In genomic region chr8:71558071-71558957, GRCm38 (mm10) we compare ENCODE assay signal across 8 mouse cellular contexts. TPM values are rescaled to one million over a fixed set of nuclear protein-coding genes. Genes with fewer than 3 reads are reported as not detected.
DNase-seq lines count a peak whose midpoint lies in the region; ATAC-seq and TF ChIP-seq lines count a peak whose summit lies in the region.

Tmem221 (minus strand) TSS chr8:71558871.

- peak within 1 kb of the TSS; percentile 59 for H3K4me3 ChIP-seq in heart, embryonic 10.5 days
- H3K4me3 ChIP-seq in forebrain, embryonic 12.5 days (replicated peaks), result peak within 1 kb of the TSS; percentile 36
- peak within 1 kb of the TSS; percentile 62 to 69 for H3K4me3 ChIP-seq in liver, embryonic 14.5 days (ENCODE audit: insufficient read depth in 1 of 2, low read depth in 2 of 2, low read length in 2 of 2)

- no peaks in the 10 kb centered on the region for H3K36me3 ChIP-seq in heart, embryonic 10.5 days
- no peaks in the 10 kb centered on the region for H3K36me3 ChIP-seq in forebrain, embryonic 12.5 days (replicated peaks)
- no peaks in the 10 kb centered on the region for H3K36me3 ChIP-seq in liver, embryonic 14.5 days (replicated peaks; ENCODE audit: control insufficient read depth, insufficient read depth, low read depth)

- WGBS in heart, embryonic 10.5 days, result 4% methylated on average over 70 of the region's 70 CpGs
- WGBS in forebrain, embryonic 12.5 days, result 4% methylated on average over 70 of the region's 70 CpGs
- 5% methylated on average over 69 of the region's 70 CpGs for WGBS in liver, embryonic 14.5 days (ENCODE audit: insufficient replicate concordance)

- ATAC-seq in forebrain, embryonic 12.5 days (ENCODE audit: low FRiP score), result no peak
- ATAC-seq in liver, embryonic 14.5 days (ENCODE audit: insufficient read depth), result peak; percentile 5; the same call in 1 of the 2 replicates

- no peak for DNase-seq in heart, embryonic 10.5 days (ENCODE audit: low spot score)
- no peak for DNase-seq in heart, adult 8-10 months (ENCODE audit: low spot score)
- peak; percentile 55 for DNase-seq in CD4-positive, CD25-positive, alpha-beta regulatory T cell, adult 2 months (ENCODE audit: low read depth, low spot score)
- no peak for DNase-seq in liver, embryonic 14.5 days (ENCODE audit: low read depth in 3 of 3, low spot score in 3 of 3)
- DNase-seq in thymus, postnatal 0 days (ENCODE audit: low spot score), result peak; percentile 85
- DNase-seq in layer of hippocampus, adult 11-12 months (ENCODE audit: low spot score), result no peak
- DNase-seq in Muller cell, postnatal 12 days (ENCODE audit: inconsistent ontology term), result no peak

- H3K9me3 ChIP-seq in heart, embryonic 10.5 days, result no peaks in the 10 kb centered on the region
- no peaks in the 10 kb centered on the region for H3K9me3 ChIP-seq in forebrain, embryonic 12.5 days
- H3K9me3 ChIP-seq in liver, embryonic 14.5 days (ENCODE audit: control insufficient read depth, low read length), result no peaks in the 10 kb centered on the region

- H3K9ac ChIP-seq in forebrain, embryonic 12.5 days, result no peak within 1 kb of the TSS
- H3K9ac ChIP-seq in liver, embryonic 14.5 days (replicated peaks), result peak within 1 kb of the TSS; percentile 24; the same call in 1 of the 2 replicates

- no peak for TF ChIP-seq EP300 in liver, embryonic 14.5 days (IDR thresholded peaks at IDR 0.05; ENCODE audit: low read depth)

- H3K4me1 ChIP-seq in heart, embryonic 10.5 days, result peaks cover 29% of the 10 kb centered on the region
- H3K4me1 ChIP-seq in forebrain, embryonic 12.5 days, result peaks cover 17% of the 10 kb centered on the region
- H3K4me1 ChIP-seq in liver, embryonic 14.5 days (replicated peaks; ENCODE audit: control insufficient read depth in 2 of 2, insufficient read depth in 2 of 2, low read length in 1 of 2), result peaks cover 9 to 29% of the 10 kb centered on the region in 2 experiments

- H3K27me3 ChIP-seq in heart, embryonic 10.5 days (ENCODE audit: insufficient read depth, poor library complexity, severe bottlenecking), result peaks cover 81% of the 10 kb centered on the region
- H3K27me3 ChIP-seq in forebrain, embryonic 12.5 days, result peaks cover 96% of the 10 kb centered on the region
- H3K27me3 ChIP-seq in liver, embryonic 14.5 days (ENCODE audit: control insufficient read depth, insufficient read depth, low read length), result peaks cover 14% of the 10 kb centered on the region

- H3K27ac ChIP-seq in heart, embryonic 10.5 days, result peak within 1 kb of the TSS; percentile 42; the same call in 1 of the 2 replicates
- no peak within 1 kb of the TSS for H3K27ac ChIP-seq in forebrain, embryonic 12.5 days
- no peak within 1 kb of the TSS for H3K27ac ChIP-seq in liver, embryonic 14.5 days

- peak within 1 kb of the TSS; percentile 50 for H3K4me2 ChIP-seq in forebrain, embryonic 12.5 days
- peak within 1 kb of the TSS; percentile 94 for H3K4me2 ChIP-seq in liver, embryonic 14.5 days (ENCODE audit: low read depth)

- TF ChIP-seq CTCF in liver, embryonic 14.5 days (IDR thresholded peaks at IDR 0.05; ENCODE audit: low read depth), result no peak; the same call in 1 of the 2 replicates

RNA-seq across cellular contexts. Expression of gene Tmem221, which starts in this region (rescaled TPM):
- polyA plus RNA-seq in heart, embryonic 10.5 days (2016; fragmentation: Nextera tagmentation; extraction: Ambion mirVana), result 0.37 and 0.97 TPM in 2 replicates
- total RNA-seq in heart, adult 8-10 months (2022), result under 1 TPM in 2 of 4 experiments, not detected in 2; 0.16 to 0.25 TPM
- 0.19 TPM in 1 of 2 replicates, not detected in the other for polyA plus RNA-seq in forebrain, embryonic 12.5 days (2016; fragmentation: Nextera tagmentation; extraction: Ambion mirVana)
- 0.13 and 0.25 TPM in 2 replicates for polyA plus RNA-seq in liver, embryonic 14.5 days (2012; rRNA removed)
- 0.37 and 0.39 TPM in 2 replicates for polyA plus RNA-seq in liver, embryonic 14.5 days (2014; fragmentation: Nextera tagmentation; extraction: Ambion mirVana)
- polyA plus RNA-seq in thymus, postnatal 0 days (2015; fragmentation: Nextera tagmentation; extraction: Ambion mirVana), result 13.0 and 13.1 TPM in 2 replicates

Comparison
In these comparisons a context has a peak if more than half of its experiments do, and no peak if none do; other contexts are left out.
1. Peak in ATAC-seq, H3K4me3 ChIP-seq, H3K9ac ChIP-seq and H3K4me2 ChIP-seq in liver, embryonic 14.5 days; RNA of the gene not detected or under 1 TPM.
2. DNase-seq: peak in CD4-positive, CD25-positive, alpha-beta regulatory T cell, adult 2 months (single experiment) and thymus, postnatal 0 days (single experiment); none in heart, embryonic 10.5 days (single experiment), heart, adult 8-10 months (single experiment), liver, embryonic 14.5 days (0 of 3), layer of hippocampus, adult 11-12 months (single experiment) and Muller cell, postnatal 12 days (single experiment).
3. Peak in every context shown above with its lines, with median percentiles within 50 percentile points of each other: H3K4me3 ChIP-seq.